20 mouse cellular contexts compared by ENCODE assay signal in genomic region chr5:142418419-142418818, GRCm38 (mm10). TPM values are rescaled to one million over a fixed set of nuclear protein-coding genes. Genes with fewer than 3 reads are reported as not detected.
DNase-seq lines count a peak whose midpoint lies in the region; ATAC-seq and TF ChIP-seq lines count a peak whose summit lies in the region.
"Had no signal": no experiment of that assay in that cellular context is flagged by ENCODE, and none has a peak within 500 bp of the region (broad histone marks: within the 10 kb centered on the region; RNA-seq: fewer than 3 reads in every experiment).

No protein-coding gene starts in this region.

- TF ChIP-seq POLR2A in liver, adult 2 months (IDR thresholded peaks at IDR 0.05; ENCODE audit: extremely low read depth, insufficient read depth, low read length): no peak

- no peaks in the 10 kb centered on the region for H3K27me3 ChIP-seq in liver, adult 2 months (ENCODE audit: control insufficient read depth, insufficient read depth, low read length)
- no peaks in the 10 kb centered on the region for H3K27me3 ChIP-seq in liver, embryonic 12.5 days (replicated peaks)
- H3K27me3 ChIP-seq: CH12.LX; embryonic facial prominence, embryonic 12.5 days; forebrain, embryonic 15.5 days; heart, embryonic 13.5 days; hindbrain, embryonic 15.5 days; Patski had no signal

- peaks cover 36% of the 10 kb centered on the region for H3K4me1 ChIP-seq in liver, adult 2 months (ENCODE audit: control insufficient read depth, insufficient read depth, low read length)
- H3K4me1 ChIP-seq in liver, embryonic 12.5 days: peaks cover 52% of the 10 kb centered on the region

- no peak for TF ChIP-seq CTCF in liver, adult 2 months (IDR thresholded peaks at IDR 0.05; ENCODE audit: low read depth, low read length)

- peaks cover 43% of the 10 kb centered on the region for H3K79me2 ChIP-seq in liver, adult 2 months (ENCODE audit: control insufficient read depth, insufficient read depth, low read length)

- H3K4me2 ChIP-seq in liver, embryonic 12.5 days: no peak overlapping the region
- H3K4me2 ChIP-seq: embryonic facial prominence, embryonic 12.5 days; forebrain, embryonic 15.5 days; heart, embryonic 13.5 days; hindbrain, embryonic 15.5 days had no signal

- H3K9ac ChIP-seq in liver, adult 2 months (ENCODE audit: low read depth, low read length): no peak overlapping the region
- H3K9ac ChIP-seq in liver, embryonic 12.5 days: no peak overlapping the region
- H3K9ac ChIP-seq: embryonic facial prominence, embryonic 12.5 days; forebrain, embryonic 15.5 days; heart, embryonic 13.5 days; hindbrain, embryonic 15.5 days had no signal

- DNase-seq in liver, adult 2 months (ENCODE audit: extremely low read depth, low read depth, low spot score): no peak
- DNase-seq in frontal cortex, adult 2 months (ENCODE audit: extremely low spot score in 1 of 2, low spot score in 1 of 2): no peak
- DNase-seq: adrenal gland, postnatal 14 days; cerebellum, adult 11-12 months; cerebellum, postnatal 10 days; embryo, embryonic 11 days; gastrocnemius, postnatal 25 days; heart, adult 11 months; heart, postnatal 36 days had no signal

- no peak overlapping the region for H3K4me3 ChIP-seq in liver, adult 2 months (ENCODE audit: insufficient read depth, low read depth, low read length)
- no peak overlapping the region for H3K4me3 ChIP-seq in liver, embryonic 12.5 days
- H3K4me3 ChIP-seq: embryonic facial prominence, embryonic 12.5 days; forebrain, embryonic 15.5 days; heart, embryonic 13.5 days; hindbrain, embryonic 15.5 days had no signal

- H3K9me3 ChIP-seq in liver, embryonic 12.5 days (replicated peaks): no peaks in the 10 kb centered on the region
- H3K9me3 ChIP-seq: embryonic facial prominence, embryonic 12.5 days; forebrain, embryonic 15.5 days; heart, embryonic 13.5 days; hindbrain, embryonic 15.5 days had no signal

- no peaks in the 10 kb centered on the region for H3K36me3 ChIP-seq in liver, adult 2 months (ENCODE audit: control insufficient read depth, insufficient read depth, low read length)
- peaks cover 33% of the 10 kb centered on the region for H3K36me3 ChIP-seq in liver, embryonic 12.5 days
- H3K36me3 ChIP-seq: forebrain, embryonic 15.5 days; hindbrain, embryonic 15.5 days had no signal

- ATAC-seq in liver, embryonic 12.5 days: no peak
- 0 out of 2 replicates have a peak, but pooled peaks have one; percentile 27 for ATAC-seq in common myeloid progenitor, adult 5-6 weeks (replicated peaks; ENCODE audit: low read depth, poor library complexity, severe bottlenecking)
- peak; percentile 66 for ATAC-seq in granulocyte monocyte progenitor cell, adult 5-6 weeks (replicated peaks; ENCODE audit: poor library complexity, severe bottlenecking)
- ATAC-seq in megakaryocyte progenitor cell, adult 5-6 weeks (replicated peaks; ENCODE audit: poor library complexity): peak; percentile 49
- ATAC-seq: activated CD4-positive, CD25-positive, alpha-beta regulatory T cell, adult 4 months; forebrain, embryonic 15.5 days; Patski had no signal

- WGBS in liver, adult 2 months: 33% methylated on average over 4 of the region's 4 CpGs
- 76% methylated on average over 4 of the region's 4 CpGs for WGBS in liver, embryonic 12.5 days (ENCODE audit: insufficient replicate concordance)

- peak overlapping the region; percentile 41 for H3K27ac ChIP-seq in liver, adult 2 months (replicated peaks; ENCODE audit: insufficient read depth, low read depth, low read length)
- H3K27ac ChIP-seq in liver, embryonic 12.5 days: no peak overlapping the region
- H3K27ac ChIP-seq: embryonic facial prominence, embryonic 12.5 days; forebrain, embryonic 15.5 days; heart, embryonic 13.5 days; hindbrain, embryonic 15.5 days had no signal

RNA-seq across cellular contexts. Expression of gene Foxk1, which starts 17.1 kb away (rescaled TPM):
- 3.0 and 5.0 TPM in 2 replicates for total RNA-seq in liver, adult 2 months (2014; rRNA removed)
- 7.2 and 7.6 TPM in 2 replicates for polyA plus RNA-seq in liver, adult 2 months (2012; rRNA removed)
- polyA plus RNA-seq in liver, embryonic 12.5 days (2016; fragmentation: Nextera tagmentation; extraction: Ambion mirVana): 3.1 and 4.1 TPM in 2 replicates
- total RNA-seq in common myeloid progenitor, adult 5-6 weeks (2017): 8.2 and 11.7 TPM in 2 replicates
- total RNA-seq in granulocyte monocyte progenitor cell, adult 5-6 weeks (2014; fragmentation: Nextera tagmentation): 18.2 and 19.0 TPM in 2 replicates
- 6.1 TPM in 2 replicates for total RNA-seq in granulocyte monocyte progenitor cell, adult 5-6 weeks (2017)
- total RNA-seq in megakaryocyte progenitor cell, adult 5-6 weeks (2015): 14.1 and 18.1 TPM in 2 replicates
- total RNA-seq in megakaryocyte progenitor cell, adult 5-6 weeks (2017): 8.4 and 8.5 TPM in 2 replicates
- 19.1 and 19.2 TPM in 2 replicates for polyA plus RNA-seq in frontal cortex, adult 2 months (2012; rRNA removed)

RNA-seq across cellular contexts. Expression of gene Ap5z1, which starts 45.3 kb away (rescaled TPM):
- 3.6 and 6.9 TPM in 2 replicates for total RNA-seq in liver, adult 2 months (2014; rRNA removed)
- polyA plus RNA-seq in liver, adult 2 months (2012; rRNA removed): 23.3 and 24.9 TPM in 2 replicates
- 6.8 and 7.4 TPM in 2 replicates for polyA plus RNA-seq in liver, embryonic 12.5 days (2016; fragmentation: Nextera tagmentation; extraction: Ambion mirVana)
- total RNA-seq in common myeloid progenitor, adult 5-6 weeks (2017): 7.0 and 11.9 TPM in 2 replicates
- total RNA-seq in granulocyte monocyte progenitor cell, adult 5-6 weeks (2014; fragmentation: Nextera tagmentation): 18.2 and 23.9 TPM in 2 replicates
- total RNA-seq in granulocyte monocyte progenitor cell, adult 5-6 weeks (2017): 5.7 and 6.3 TPM in 2 replicates
- total RNA-seq in megakaryocyte progenitor cell, adult 5-6 weeks (2015): 5.6 and 6.8 TPM in 2 replicates
- total RNA-seq in megakaryocyte progenitor cell, adult 5-6 weeks (2017): 4.7 and 8.0 TPM in 2 replicates
- polyA plus RNA-seq in frontal cortex, adult 2 months (2012; rRNA removed): 30.7 and 30.8 TPM in 2 replicates
